Mouse (Mus musculus) kidney, embryonic 15.5 days (tissue): ENCODE data around the gene Hspb9. TPM values are rescaled to one million over a fixed set of nuclear protein-coding genes. Genes with fewer than 3 reads are reported as not detected.
A peak's percentile ranks its signal among the peaks of the same experiment; 100 is the strongest.

ENCODE experiments used
- ATAC-seq: fragments of 200-750 bp; cut with Nextera tagmentation; replicated peaks from 2 replicates; pipeline ENCODE4 v1.8.0; 2017; ENCODE audit warnings: moderate TSS enrichment; ENCODE audit not compliant: low FRiP score
- H3K27ac ChIP-seq: fragments of 300-500 bp; sonication (generic); 2 replicates; pipeline ENCODE4 v1.5.1; 2015; ENCODE audit warnings: mild to moderate bottlenecking, inconsistent platforms
- H3K27me3 ChIP-seq: fragments of 300-500 bp; sonication (generic); 2 replicates; pipeline ENCODE4 v1.6.1; 2015; ENCODE audit warnings: inconsistent platforms
- H3K36me3 ChIP-seq: fragments of 300-500 bp; sonication (generic); 2 replicates; pipeline ENCODE4 v1.6.1; 2015; ENCODE audit warnings: inconsistent platforms
- H3K4me1 ChIP-seq: fragments of 300-500 bp; sonication (generic); 2 replicates; pipeline ENCODE4 v1.6.1; 2015; ENCODE audit warnings: inconsistent platforms
- H3K4me2 ChIP-seq: fragments of 300-500 bp; sonication (generic); 2 replicates; pipeline ENCODE4 v1.6.1; 2015; ENCODE audit warnings: moderate library complexity, mild to moderate bottlenecking, inconsistent platforms
- H3K4me3 ChIP-seq: fragments of 300-500 bp; sonication (generic); replicated peaks from 2 replicates; pipeline ENCODE4 v1.5.1; 2015; ENCODE audit warnings: mild to moderate bottlenecking, inconsistent platforms
- H3K9ac ChIP-seq: fragments of 300-500 bp; sonication (generic); 2 replicates; pipeline ENCODE4 v1.6.1; 2015; ENCODE audit warnings: mild to moderate bottlenecking, inconsistent platforms
- H3K9me3 ChIP-seq: fragments of 300-500 bp; sonication (generic); replicated peaks from 2 replicates; pipeline ENCODE4 v1.6.1; 2016; ENCODE audit warnings: inconsistent platforms
- WGBS: fragments of 180-500 bp; shearing (Covaris S2); methylation state at CpG from one replicate; pipeline ENCODE4 v1.1.7; 2015; ENCODE audit warnings: mixed read lengths; 5-methylcytosine and 5-hydroxymethylcytosine counted together
- polyA plus RNA-seq: library from polyadenylated mRNA; unstranded; fragments of >200 nt; fragmentation: Nextera tagmentation; extraction: Ambion mirVana; gene quantifications from 2 replicates; pipeline ENCODE4 v1.2.1, GENCODE M21; 2015

Gene Hspb9
- polyA plus RNA-seq, 1 experiment from 2014 or later = not detected

DNA sequence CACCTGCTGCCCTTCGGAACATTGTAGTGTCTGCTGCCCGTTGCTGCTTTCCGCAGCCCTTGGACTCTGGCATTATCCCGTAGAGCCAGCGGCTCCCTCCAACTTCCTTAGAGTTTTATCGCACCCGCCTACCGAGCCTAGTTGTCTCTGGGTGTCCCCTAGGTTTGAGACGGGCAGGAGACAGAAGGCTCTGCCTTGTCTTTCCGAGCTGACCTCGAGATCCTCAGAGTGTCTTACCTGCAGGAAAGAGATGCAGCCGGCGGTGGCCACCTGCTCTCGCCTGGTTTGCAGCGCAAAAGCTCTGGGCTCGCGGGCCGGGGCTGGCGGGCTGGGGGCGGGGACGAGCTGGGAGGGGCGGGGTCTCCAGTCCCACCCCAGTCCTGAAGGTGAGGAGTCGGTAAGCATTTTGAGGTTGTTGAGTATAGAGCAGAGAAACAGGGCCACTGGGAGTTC is 21.5 kb upstream of the Hspb9 start, which contains the start of gene Zfp385c:
Gene Zfp385c, minus strand, starts transcription at position 292 of the 453 bp plus-strand sequence.
- peaks cover 37% of the 10 kb centered on the region for H3K27me3 ChIP-seq
- no peak within 1 kb of the TSS for H3K27ac ChIP-seq
- no peaks in the 10 kb centered on the region for H3K9me3 ChIP-seq
- H3K9ac ChIP-seq = peak within 1 kb of the TSS; percentile 35
- peak within 1 kb of the TSS; percentile 39 for H3K4me3 ChIP-seq
- WGBS = under 1% methylated on average over 23 of the region's 23 CpGs
- H3K4me1 ChIP-seq = peaks cover 20% of the 10 kb centered on the region
- H3K4me2 ChIP-seq = peak within 1 kb of the TSS; percentile 72
- ATAC-seq = no peak
- H3K36me3 ChIP-seq = no peaks in the 10 kb centered on the region

DNA sequence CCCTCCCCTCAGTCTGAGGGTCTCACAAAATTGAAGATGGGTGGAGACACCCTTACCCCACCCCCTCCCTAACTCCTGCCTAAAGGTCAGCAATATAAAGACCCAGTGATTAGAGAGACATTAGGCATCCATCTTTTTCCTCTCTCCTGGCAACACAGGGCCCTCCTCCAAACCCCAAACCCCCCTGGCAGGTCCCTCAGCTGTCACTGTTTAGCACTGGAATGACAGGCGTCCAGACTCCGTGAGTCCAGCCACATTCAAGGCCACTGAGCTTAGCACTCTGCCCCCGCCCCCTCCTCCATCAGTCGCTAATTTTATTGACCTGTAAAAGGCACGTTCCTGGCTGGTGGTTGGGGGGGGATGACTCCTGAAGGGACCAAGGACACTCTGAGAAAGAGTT is 20.5 kb upstream of the Hspb9 start:
- Histone ChIP-seq H3K36me3 (no peaks in the 10 kb centered on the region), H3K9me3 (no peaks in the 10 kb centered on the region), H3K27ac (no peak overlapping the region), H3K27me3 (peaks cover 37% of the 10 kb centered on the region), H3K4me1 (peaks cover 20% of the 10 kb centered on the region), H3K9ac (no peak overlapping the region), H3K4me2 (no peak overlapping the region), H3K4me3 (no peak overlapping the region)
- no peak for ATAC-seq
- 15% methylated on average over 5 of the region's 5 CpGs for WGBS

DNA sequence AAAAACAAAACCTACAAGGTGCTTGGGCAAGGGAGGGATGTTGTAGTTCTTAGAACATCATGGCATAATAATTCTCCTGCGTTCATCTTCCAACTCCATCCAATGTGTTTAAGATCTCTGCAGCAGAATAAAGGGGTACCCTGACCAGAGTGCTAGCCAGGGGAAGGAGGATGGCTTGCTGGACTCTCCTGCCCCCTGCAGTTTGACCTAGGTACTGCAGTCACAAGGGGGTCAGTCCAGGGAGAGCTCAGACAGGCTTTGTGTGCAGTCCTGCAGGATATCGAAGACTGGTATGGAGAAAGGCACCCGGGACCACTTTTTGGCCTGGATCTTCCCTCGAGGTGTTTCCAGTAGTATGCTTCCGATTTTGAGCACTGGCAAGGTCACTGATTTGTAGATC is 18.7 kb upstream of the Hspb9 start:
- Histone ChIP-seq H3K4me3 (no peak overlapping the region), H3K9me3 (no peaks in the 10 kb centered on the region), H3K4me1 (peaks cover 20% of the 10 kb centered on the region), H3K27ac (no peak overlapping the region), H3K9ac (no peak overlapping the region), H3K27me3 (peaks cover 37% of the 10 kb centered on the region), H3K4me2 (no peak overlapping the region), H3K36me3 (no peaks in the 10 kb centered on the region)
- no peak for ATAC-seq
- WGBS = 35% methylated on average over 5 of the region's 5 CpGs

DNA sequence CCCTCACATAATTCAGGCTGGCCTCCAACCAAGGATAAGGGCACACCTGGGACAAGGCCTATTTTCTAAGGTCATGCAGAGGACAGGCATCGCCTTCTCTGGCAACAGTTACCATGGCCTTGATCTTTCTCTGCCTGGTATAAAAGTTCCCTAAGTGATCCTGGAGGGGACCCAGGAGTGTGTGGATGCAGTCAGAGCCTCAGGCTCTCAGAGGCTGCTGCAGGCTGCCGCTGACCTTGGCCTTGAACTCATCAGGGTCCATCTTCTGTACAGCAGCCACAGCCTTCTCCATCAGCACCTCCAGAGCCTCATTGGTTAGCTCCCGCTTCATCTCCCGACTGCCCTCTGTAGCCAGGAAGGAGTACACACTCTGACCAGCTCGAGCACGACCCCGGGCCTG is 15.7 kb upstream of the Hspb9 start:
- no peaks in the 10 kb centered on the region for H3K36me3 ChIP-seq
- H3K27me3 ChIP-seq = peaks cover 10% of the 10 kb centered on the region; the same call in 1 of the 2 replicates
- H3K27ac ChIP-seq = no peak overlapping the region
- peaks cover 17% of the 10 kb centered on the region for H3K4me1 ChIP-seq
- no peak for ATAC-seq
- H3K4me3 ChIP-seq = no peak overlapping the region
- WGBS = 75% methylated on average over 7 of the region's 7 CpGs
- H3K9me3 ChIP-seq = no peaks in the 10 kb centered on the region
- no peak overlapping the region for H3K9ac ChIP-seq
- H3K4me2 ChIP-seq = no peak overlapping the region

DNA sequence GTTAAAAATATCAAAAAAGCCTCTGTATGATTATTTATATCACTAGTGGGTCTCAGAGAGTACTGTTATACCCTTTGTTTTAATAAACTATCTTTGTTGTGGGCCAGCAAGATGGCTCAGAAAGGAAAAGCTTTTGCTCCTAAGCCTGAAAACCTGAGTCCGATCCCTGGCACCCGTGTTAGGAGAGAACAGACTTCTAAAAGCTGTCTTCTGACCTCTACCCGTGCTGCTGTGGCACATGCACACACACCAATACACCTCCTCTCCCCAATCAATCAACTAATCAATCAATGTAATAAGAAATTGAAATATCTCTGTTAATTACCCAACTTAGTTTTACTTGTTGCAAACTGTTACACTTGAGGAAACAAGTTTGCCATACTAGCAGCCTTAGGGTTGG is 12.9 kb upstream of the Hspb9 start:
- WGBS = 74% methylated on average over 3 of the region's 3 CpGs
- H3K27ac ChIP-seq = no peak overlapping the region
- no peak for ATAC-seq
- no peak overlapping the region for H3K9ac ChIP-seq
- peaks cover 14% of the 10 kb centered on the region for H3K36me3 ChIP-seq
- no peak overlapping the region for H3K4me3 ChIP-seq
- H3K4me2 ChIP-seq = peak overlapping the region; percentile 54
- no peaks in the 10 kb centered on the region for H3K9me3 ChIP-seq
- peaks cover 15% of the 10 kb centered on the region for H3K4me1 ChIP-seq
- no peaks in the 10 kb centered on the region for H3K27me3 ChIP-seq

DNA sequence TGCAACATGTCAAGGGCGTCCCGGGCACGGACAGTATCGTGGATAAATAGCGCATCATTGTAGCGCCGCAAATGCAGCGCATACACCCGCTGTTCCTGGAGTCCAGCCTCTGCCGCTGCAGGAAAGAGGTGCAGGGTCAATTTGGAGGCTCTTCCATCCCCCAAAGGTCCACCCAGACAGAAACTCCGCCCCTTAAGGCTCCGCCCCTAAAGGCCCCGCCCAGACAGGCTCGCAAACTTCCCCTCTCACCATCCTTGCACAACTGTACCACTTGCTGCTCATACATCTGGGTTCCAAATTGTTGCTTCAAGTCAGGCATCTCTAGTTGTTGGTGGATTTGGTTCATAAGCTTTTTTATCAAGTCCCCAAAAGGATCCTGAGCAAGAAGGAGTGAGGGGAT is 12.3 kb upstream of the Hspb9 start:
- Histone ChIP-seq H3K9me3 (no peaks in the 10 kb centered on the region), H3K4me2 (peak overlapping the region; percentile 54), H3K4me1 (peaks cover 15% of the 10 kb centered on the region), H3K4me3 (peak overlapping the region; percentile 31), H3K36me3 (peaks cover 20% of the 10 kb centered on the region), H3K27ac (no peak overlapping the region), H3K9ac (no peak overlapping the region), H3K27me3 (no peaks in the 10 kb centered on the region)
- no peak for ATAC-seq
- 4% methylated on average over 14 of the region's 14 CpGs for WGBS

DNA sequence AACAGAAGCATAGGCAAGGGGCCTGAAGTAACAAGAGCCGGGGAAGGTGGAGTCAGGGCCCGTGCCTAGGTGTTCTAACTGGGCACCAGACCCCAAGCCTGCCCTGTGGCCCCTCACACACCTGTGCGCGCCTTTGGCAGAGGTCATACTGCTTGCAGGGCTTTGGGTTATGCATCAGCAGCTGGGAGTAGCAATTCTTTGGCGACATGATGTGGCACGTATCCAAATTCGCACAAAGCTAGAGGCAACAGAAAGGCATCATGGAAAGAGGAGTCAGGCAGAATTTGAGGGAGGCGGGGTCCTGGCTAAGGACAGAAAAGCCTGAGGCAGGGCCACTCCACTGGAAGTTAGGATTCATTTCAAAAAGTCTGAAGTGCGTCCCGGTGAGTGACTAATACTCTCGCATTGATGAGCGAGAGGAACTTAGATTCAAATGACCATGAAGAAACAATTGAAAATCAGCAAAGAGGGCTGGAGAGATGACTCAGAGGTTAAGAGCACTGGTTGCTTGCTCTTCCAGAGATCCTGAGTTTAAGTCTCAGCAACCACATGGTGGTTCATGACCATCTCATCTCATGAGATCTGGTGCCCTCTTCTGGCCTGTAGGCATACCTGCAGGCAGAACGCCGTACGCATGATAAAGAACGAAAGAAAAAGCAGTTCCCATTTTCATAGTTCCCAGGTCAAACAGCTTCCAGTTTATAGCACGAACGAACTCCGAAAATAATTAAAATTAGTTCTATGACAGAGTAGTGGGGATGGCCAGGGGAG is 11.4 kb upstream of the Hspb9 start:
- 41% methylated on average over 19 of the region's 19 CpGs for WGBS
- Histone ChIP-seq H3K27ac (no peak overlapping the region), H3K4me1 (peaks cover 15% of the 10 kb centered on the region), H3K4me2 (peak overlapping the region; percentile 47), H3K9me3 (no peaks in the 10 kb centered on the region), H3K4me3 (peak overlapping the region; percentile 17), H3K27me3 (no peaks in the 10 kb centered on the region), H3K9ac (no peak overlapping the region), H3K36me3 (peaks cover 30% of the 10 kb centered on the region)
- ATAC-seq = peak; percentile 33; the same call in 1 of the 2 replicates

DNA sequence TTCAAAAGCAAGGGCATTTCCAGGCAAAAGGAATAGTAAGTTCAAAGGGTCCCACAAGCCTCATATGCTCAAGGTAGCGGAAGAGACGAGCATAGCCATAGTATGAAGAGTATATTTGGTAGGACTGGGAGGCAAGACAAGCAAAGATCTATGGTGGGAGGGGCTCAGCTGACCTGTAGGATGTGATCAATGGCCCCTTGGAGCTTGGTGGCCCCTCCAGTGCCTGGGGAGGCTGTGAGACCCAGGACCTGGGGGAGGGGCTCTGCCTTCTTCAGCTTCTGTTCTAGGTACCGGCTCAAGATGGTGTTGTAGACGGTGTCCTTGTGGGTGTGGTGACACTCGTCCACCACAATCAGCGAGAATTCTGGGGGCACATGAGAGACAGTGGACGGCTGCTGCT is 10.7 kb upstream of the Hspb9 start:
- Histone ChIP-seq H3K4me1 (peaks cover 15% of the 10 kb centered on the region), H3K36me3 (peaks cover 36% of the 10 kb centered on the region), H3K9ac (no peak overlapping the region), H3K27ac (no peak overlapping the region), H3K9me3 (no peaks in the 10 kb centered on the region), H3K27me3 (no peaks in the 10 kb centered on the region), H3K4me3 (peak overlapping the region; percentile 17), H3K4me2 (peak overlapping the region; percentile 47)
- no peak for ATAC-seq
- 43% methylated on average over 7 of the region's 7 CpGs for WGBS

DNA sequence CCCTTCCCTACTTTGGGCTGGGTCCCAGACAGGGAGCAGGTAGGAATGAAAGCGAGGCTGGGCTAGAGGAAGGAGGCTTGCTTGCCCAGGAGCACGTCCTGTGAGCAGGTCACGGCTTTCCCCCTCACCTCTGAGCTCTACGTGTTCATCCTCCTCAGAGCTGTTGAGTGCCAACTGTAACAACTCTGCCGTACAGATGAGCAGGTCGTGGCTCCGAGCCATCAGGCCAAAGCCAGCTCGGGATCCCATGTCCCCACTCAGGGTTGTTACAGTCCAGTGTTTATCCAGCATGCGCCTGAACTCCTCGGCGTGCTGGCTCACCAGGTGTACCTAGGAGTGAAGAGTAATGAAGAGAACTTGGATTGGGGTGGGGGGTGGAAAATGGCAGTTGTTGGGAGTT is 10.3 kb upstream of the Hspb9 start:
- Histone ChIP-seq H3K27ac (no peak overlapping the region), H3K4me1 (peaks cover 15% of the 10 kb centered on the region), H3K4me3 (no peak overlapping the region), H3K36me3 (peaks cover 41% of the 10 kb centered on the region), H3K27me3 (no peaks in the 10 kb centered on the region), H3K9me3 (no peaks in the 10 kb centered on the region), H3K9ac (no peak overlapping the region), H3K4me2 (no peak overlapping the region)
- ATAC-seq = no peak
- 66% methylated on average over 11 of the region's 11 CpGs for WGBS

DNA sequence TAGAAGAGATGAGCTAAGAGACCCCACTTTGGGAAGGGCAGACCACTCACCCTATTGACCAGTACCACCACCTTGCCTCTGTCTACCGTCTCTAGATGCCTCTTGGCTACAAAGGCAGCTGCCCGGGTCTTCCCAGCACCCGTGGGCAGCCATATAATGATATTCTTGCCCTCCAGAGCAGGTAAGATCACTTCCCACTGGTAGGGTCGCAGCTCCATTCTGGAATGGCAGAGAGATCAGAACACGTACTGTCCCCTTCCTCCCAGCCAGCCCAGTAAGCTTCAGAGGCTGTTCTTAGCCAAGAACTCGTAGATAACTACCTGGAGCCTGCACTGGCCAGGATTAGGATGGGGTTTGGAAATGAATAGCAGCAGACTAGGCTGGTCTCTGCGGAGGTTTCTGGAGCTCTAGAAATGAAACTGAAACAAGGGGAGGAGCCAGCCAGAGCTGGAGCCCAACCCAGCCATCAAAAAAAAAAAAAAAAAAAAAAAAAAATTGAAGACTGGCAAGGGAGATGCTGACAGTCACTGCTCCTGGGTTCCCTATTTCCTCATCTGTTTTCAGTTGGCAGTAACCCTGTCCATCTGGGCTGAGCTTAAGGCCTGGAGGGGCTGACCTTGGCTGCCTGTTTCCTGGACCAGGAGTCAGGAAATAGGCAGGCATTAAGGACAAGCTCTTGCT is 9.7 kb upstream of the Hspb9 start, which contains the start of gene Dhx58:
Gene Dhx58, minus strand, starts transcription at position 421 of the 681 bp plus-strand sequence.
- no peak within 1 kb of the TSS for H3K9ac ChIP-seq
- no peak within 1 kb of the TSS for H3K27ac ChIP-seq
- ATAC-seq = no peak
- peaks cover 47% of the 10 kb centered on the region for H3K36me3 ChIP-seq
- WGBS = 76% methylated on average over 7 of the region's 7 CpGs
- H3K27me3 ChIP-seq = no peaks in the 10 kb centered on the region
- H3K4me3 ChIP-seq = no peak within 1 kb of the TSS
- H3K4me2 ChIP-seq = peak within 1 kb of the TSS; percentile 47; the same call in 1 of the 2 replicates
- H3K9me3 ChIP-seq = no peaks in the 10 kb centered on the region
- peaks cover 15% of the 10 kb centered on the region for H3K4me1 ChIP-seq

DNA sequence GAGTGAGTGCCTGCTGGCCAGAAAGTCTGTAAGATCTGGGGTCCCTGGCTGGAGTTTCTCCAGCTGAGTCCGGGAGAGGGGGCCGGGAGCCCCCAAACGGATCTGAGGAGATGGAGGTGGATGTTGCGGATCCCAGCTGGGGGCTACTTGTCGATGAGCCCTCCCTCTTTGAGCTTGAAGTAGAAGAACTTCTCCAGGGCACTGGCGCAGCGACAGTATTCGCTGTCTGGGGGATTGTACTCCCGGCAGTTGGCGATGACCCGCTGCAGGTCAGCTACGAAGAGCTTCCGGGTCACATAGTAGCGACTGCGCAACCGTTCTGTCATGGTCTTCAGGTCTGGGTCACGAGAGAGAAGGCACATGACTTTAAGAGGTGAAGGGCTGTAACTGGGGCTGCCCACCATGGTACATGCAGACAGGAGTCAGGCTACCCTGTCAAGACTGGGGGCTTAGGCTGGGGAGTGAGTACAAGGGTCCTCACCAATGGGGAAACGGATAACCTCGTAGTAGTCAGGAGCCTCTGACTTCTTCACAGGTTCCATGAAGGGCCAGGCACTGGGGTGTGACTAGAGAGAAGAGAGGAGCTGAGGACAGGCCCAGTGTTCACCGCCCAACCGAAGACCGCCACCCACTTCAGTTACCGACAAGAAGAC is 8.4 kb upstream of the Hspb9 start:
- no peak overlapping the region for H3K4me3 ChIP-seq
- H3K9me3 ChIP-seq = no peaks in the 10 kb centered on the region
- H3K27me3 ChIP-seq = no peaks in the 10 kb centered on the region
- H3K36me3 ChIP-seq = peaks cover 59% of the 10 kb centered on the region
- ATAC-seq = no peak
- peaks cover 15% of the 10 kb centered on the region for H3K4me1 ChIP-seq
- no peak overlapping the region for H3K9ac ChIP-seq
- no peak overlapping the region for H3K4me2 ChIP-seq
- no peak overlapping the region for H3K27ac ChIP-seq
- WGBS = 93% methylated on average over 23 of the region's 23 CpGs
